Mouse (Mus musculus) cerebellum, adult 18-20 months (tissue): ENCODE results near the gene Gjb4.
A peak's percentile ranks its signal among the peaks of the same experiment; 100 is the strongest.

Source experiments
- DNase-seq, 2 experiments: peaks; one replicate each; pipeline ENCODE4 v3.0.0; 2021

Gjb4 gene

DNA sequence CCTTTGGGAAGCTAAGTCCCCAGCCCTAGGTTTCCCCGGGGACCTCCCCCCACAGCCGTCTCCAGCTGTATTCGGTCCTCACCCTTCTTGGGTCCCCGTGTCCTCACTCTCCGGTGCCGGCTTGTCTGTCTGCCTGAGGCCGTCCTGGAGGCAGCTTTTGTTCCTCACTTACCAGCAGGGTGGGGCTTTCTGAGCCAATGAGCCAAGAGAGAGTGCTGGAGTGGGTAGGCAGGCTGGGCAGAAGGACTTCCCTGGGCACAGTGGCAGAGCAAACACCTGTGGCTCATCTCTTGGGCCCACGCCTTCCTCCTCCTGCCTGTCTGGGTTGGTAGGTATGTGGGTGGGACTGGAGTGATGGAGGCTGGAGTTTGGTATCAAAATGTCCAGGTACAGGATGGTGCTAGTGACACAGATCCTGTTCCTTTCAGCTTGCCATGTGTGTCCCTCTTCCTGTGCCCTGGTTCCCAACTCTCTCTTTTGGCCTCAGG is at the start of gene Gjb4:
Gene Gjb4, minus strand, starts transcription at position 131 of the 488 bp plus-strand sequence.
- no peak for DNase-seq

DNA sequence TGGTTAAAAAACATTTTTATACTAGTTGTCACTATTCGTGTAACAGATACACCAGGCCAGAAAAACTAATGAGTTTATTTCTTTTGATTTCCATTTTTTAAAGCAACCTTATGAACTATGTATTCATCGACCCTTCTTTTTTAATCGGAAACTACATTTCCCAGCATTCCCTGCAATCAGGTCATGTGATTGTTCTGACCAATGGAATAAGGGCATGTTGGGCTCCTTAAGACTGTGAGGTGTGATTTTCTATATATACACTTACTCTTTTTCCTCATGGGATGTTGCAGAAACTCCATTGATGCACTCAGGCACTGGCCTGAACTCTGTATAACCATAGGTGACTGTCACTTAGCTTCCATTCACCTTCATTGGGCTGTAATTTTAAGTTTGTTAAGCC is 48.7 kb upstream of the Gjb4 start:
- no peak for DNase-seq

DNA sequence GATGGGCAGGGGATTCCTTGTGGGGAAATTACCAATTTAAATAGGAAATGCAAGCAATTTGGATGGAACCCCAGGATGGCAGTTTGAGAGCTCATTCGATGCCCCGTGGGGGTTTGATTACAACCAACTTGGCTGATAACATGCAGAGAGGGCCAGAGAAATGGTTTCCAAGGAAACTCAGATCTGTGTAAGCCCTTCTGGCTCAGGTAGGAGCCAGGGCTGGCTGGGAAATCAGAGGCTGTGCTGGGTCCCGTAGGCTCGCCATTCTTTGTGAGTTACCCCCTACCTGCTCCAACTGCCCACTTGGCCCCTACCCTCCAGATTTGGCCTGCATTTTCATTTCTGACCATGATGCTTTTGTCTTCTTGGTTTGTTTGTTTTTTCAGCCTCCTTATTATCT is 48.3 kb upstream of the Gjb4 start:
- peak in 1 of 2 experiments; percentile 2 for DNase-seq

DNA sequence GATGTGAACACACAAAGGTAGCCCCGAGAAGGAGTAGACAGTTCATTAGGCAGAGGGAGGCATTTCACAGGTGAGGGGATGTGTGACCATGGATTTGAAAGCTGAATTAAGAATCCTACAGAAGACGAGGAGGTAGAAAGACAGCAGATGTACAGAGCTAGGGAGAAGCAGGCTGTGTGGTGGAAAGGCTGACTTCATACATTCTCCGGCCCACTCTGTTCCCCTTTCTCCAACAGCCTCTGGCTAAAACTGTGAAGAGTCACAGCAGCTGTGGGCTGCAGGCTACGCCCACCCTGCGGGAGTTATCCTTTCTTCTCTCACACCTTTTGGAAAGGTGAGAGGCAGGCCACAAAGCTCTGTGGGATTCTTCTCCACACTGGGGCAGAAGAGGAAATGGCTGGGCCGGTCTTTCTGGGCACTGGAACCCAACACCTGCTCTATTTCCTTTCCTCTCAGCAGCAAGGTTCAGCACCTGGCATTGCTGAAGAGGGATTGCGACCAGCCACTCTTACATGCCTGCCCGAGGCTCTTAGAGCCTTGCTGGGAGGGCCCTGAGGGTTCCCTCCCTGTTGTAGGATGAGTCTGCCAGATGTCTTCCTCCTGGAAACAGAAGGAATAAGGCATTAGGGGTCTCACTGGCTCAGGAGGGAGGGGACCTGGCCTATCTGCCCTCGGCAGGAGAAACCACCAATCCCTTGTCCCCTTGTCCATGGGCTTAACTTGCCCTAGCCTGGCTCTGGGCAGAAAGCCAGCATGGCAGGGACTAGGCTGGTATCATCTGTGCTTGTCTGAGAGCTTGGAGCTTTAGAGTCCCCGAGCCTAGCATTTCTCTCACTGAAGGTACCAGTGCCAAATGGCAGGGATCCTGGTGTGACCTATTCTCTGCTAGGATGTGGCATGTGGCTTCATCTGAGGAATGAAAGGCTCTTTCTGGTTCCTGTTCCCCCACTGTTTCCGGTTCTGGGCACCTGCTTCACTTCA is 46.6 kb upstream of the Gjb4 start:
- DNase-seq: peak; percentile 79 to 80

DNA sequence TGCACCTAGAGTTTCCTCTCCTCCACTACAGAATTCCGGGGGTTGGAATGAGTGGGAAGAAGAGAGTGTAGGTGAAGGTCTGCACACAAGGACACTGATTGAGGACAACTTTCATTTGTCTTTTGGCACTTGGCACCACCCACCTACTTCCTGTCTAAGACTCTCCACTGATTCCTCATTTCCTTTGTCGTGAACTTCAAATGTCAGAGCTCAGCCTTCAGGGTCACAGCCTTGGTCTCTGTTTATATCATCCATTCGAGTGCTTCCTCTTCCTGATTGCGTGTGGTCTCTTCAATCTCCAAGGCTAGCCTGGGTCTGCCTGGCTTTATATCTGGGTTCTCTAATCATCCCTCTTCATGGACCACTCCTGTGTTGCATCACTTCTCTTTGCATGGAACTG is 41.7 kb upstream of the Gjb4 start:
- DNase-seq: no peak

- no peak for DNase-seq
Observed at GRCm38 (mm10) chr4:127389645-127390044, 35.8 kb upstream of the Gjb4 start.

GRCm38 (mm10) chr4:127377344-127377743 is 23.5 kb upstream of the Gjb4 start:
- DNase-seq: no peak

DNA sequence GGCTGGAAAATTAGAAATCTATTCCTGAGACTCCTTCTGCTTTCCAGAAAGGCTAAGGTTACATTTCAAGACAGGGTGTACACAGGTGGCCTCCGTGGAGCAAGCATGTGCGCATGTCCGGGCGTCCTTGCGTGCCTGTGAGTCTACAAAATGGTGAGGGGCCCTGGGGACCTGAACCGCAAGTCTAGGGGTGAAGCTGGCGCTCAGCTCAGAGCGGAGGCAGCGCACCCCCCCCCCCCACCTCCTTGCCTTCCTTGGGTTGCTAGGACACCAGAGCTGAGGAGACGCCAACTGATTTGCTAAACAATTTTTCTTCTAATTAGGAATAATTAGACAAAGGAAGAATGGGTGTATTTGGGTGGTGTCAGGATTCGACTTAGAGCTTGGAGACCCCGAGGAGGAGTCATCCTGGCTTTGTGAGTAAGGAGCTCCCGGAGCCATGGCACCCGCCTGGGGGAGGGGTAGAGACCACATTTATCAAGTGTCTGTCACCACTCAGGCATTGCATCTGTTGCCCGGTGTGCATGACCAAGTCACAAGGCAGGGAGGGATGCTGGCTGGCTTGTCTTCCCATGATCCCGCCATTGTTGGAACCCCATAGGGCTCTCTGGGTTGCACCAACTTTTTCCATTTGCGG is 21.8 kb upstream of the Gjb4 start:
- no peak for DNase-seq

GRCm38 (mm10) chr4:127374645-127375044 is 20.8 kb upstream of the Gjb4 start:
- DNase-seq: no peak

DNA sequence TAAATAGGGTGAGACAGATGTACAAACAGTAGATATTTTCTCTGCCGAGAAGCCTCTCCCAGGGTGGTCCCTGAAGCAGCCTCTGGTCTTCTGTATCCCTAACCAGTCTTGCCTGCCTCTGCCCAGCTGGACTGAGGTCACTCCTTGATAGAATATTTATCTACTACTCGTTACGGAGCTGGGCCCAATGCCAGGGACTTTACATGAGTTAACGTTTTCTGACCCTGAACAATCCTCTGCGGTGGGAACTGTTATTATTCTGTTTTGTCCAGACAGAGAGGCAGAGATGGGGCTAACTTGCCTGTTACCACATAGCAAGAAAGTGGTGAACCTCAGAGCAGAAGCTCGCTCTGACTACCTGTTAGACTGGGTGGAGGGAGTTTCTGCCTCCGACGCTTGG is 19.6 kb upstream of the Gjb4 start:
- no peak for DNase-seq

GRCm38 (mm10) chr4:127371546-127371945 is 17.7 kb upstream of the Gjb4 start:
- DNase-seq: no peak

DNA sequence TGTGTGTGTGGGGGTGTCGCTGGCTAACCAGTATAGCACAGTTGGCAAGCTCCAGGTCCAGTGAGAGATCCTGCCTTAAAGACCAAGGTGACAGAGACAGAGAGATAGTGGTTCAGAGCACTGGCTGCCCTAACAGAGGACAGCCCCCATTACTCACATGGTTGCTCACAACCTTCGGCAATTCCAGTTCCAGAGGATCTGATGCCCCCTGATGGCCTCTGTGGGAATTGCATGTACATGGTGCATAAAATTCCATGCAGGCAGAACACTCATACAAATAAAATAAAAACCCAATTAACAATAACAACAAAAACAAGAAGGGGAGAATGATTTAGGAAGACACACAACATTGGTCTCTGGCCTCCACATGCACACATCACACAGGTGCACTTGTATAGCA is 16.6 kb upstream of the Gjb4 start:
- no peak for DNase-seq

DNA sequence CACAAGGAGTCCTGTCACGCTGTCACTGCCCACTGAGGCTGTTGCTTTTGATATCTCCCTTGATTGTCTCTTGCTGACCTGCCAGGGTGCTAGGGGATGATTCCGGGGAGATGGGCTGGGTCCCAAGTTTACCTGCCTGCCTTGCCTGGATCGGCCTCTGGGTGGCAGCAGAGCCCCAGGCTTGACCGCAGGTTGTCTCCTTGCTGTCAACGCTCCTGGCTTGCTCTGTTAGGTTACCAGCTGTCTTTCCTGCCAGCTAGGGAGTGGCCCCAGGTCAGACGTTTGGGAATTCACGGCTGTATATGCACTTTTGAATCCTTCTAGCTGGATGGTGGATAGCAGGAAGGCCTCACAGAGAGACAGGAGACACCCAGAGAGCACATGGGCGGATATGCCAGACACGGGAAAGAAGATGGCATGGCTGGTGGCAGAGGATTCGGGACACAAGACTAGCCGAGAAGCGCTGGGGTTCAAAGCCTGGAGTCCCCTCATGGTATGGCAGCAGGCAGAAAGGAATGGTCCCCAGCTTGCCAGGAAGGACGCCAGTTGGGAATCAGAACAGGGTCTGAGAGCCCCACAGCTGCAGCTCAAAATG is 14.6 kb upstream of the Gjb4 start:
- peak; percentile 74 to 85 for DNase-seq

DNA sequence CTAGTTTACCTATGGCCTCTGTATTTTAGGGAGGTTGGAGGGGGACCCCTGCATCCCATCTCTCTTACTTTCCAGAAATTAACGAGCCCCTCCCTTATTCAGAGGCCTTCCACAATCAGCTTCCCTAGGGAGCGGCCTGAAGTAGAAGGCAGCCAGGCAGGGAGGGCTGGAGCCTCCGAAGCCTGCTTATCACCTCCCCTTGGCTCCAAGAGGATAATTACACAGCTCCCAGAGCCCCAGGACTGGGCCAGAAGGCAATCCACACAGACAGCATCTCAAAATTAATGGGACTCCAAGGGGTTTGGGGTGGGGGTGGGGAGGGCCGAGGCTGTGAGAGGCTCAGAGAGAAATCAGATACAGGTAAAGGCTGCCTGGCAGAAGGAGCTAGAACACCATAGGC is 12.0 kb upstream of the Gjb4 start:
- no peak for DNase-seq

DNA sequence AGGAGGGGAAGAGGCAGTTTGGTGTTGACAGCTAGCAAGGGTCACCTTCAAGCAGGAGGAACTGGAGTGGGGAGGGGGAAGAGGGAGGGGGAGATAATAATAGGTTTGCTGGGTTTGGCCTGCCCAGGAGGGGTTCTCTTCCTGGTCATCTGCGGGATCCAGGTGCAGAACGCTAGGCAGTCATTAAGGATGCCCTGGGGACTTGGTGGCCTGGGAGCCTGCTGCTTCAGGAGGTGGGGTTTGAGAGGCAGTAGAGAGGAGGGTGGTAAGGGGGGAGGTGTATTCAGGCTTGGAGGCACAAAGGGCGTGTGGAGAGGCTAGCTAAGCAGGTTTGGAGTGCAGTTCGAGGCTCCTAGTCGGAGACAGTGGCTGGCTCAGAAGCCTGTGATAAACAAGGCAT is 11.6 kb upstream of the Gjb4 start:
- no peak for DNase-seq

GRCm38 (mm10) chr4:127364431-127364830 is 10.6 kb upstream of the Gjb4 start:
- DNase-seq: no peak

DNA sequence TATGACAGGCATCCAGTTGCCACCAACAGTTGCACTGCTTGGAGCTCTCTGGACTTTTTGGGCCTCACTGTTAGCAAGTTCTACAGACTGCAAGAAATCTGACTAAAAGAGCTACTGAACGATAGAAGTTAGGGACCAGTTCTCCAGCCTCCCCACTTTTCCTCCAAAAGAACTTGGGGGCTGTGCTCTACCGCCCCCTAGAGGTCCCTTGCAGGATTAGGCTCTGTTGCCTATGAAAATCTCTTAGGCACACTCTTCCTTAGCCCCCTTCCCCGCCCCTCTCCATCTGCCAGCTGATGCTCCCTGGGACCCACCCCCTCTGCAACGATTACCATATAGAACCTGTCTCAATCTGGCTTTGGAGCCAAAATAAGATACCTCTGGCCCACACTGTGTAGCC is 9.4 kb upstream of the Gjb4 start:
- DNase-seq: no peak

GRCm38 (mm10) chr4:127362520-127362919 is 8.6 kb upstream of the Gjb4 start:
- DNase-seq: no peak

- DNase-seq: no peak
Observed at GRCm38 (mm10) chr4:127358018-127358417, 4.1 kb upstream of the Gjb4 start, which contains the start of gene Gjb5. TSS of gene Gjb5 (minus strand) at chr4:127358181.

DNA sequence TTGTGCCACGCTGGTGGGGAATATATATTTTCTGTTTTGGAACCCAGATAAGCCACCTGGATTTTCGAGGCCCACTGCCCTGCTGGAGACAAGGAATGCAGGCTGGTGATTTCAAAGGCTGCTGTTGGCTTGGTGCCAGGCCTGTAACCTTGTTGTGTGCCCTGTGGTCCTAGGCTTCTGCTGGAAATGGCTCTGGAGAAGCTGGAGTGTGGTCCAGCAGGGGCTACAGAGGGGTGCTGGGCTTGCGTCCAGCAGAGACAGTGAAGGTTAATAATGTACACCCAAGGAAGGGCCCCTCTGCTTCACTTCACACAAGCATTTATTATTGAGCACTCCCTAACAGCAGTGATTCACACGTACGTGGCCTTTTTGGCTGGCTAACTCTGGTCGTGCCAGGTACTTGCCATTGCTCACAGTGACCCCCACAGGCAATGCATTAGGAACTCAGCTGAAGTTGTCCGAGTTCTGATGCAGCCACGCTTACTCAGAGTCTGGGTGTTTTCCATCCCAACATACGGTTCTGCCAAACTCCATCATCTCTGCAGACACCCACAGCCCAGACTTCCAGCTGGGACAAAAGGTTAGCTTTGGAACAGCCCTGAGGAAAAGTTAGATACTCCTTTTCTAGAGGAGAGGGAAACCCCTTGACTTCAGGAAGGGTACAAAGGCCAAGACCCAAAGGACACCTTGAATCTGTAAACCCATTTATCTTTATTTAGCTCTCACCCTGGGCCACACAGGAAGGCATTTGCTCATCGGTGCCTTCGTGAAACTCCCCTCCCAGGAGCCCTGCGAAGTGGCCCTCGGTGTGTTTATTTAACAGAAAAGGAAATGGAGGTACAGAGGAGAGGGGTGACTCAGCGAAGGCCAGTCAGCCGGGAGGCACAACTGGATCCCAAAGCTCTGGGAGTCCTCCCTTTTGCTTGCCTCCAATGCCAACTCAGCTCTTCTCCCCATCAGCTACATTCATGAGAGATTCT is 915 bp upstream of the Gjb4 start:
- DNase-seq: no peak

DNA sequence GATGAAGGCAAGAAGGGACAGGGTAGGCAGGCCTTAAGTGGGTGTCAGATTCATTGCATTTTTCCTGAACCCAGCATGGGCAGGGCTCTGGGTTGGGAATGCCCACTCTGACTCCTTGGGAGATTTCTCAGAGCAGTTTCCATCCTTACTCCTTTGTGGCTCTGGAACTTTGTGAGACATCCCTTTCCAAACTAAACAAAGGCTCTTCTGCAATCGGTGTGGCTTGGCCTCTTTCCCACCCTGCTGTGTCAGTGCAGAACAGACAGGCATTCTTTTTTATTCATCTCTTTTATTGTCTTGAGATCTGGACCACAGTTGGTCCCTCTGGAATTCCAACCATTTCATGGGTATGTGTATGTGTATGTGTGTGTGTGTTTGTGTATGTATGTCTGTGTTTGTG is 1.3 kb downstream of the Gjb4 start:
- DNase-seq: no peak

DNA sequence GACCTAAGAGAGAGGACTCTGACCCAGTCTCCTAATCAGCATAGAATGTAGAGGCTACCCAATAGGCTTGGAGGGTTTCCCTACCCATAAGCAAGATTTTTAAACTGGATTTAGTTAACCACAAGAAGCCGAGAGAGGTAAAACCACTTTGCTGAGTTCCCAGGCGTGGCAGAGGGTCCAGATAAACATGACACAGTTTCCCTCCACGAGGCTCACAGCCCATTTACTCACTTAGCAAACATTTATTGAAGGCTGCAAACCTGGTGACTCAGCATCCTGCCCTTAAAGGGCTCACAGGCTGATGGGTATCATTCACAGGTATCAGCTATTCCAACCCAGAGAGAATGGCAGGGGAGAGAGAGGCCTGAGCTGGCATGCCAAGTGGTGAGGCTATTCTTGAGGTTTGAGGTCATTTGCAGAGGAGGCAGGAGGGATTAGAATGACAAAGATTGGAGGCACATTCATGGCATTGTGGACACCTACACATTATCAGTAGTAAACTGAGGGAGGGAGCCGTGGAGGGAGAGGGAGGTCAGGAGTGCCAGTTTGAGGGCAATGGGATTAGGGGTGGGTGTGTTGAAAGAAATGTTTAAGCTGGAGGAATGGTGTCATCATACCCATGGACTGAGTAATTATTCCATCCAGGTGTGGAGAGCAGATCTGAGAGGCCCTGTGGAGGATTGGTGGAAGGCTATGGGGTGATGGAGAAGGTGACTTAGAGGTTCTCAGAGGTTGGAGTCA is 4.2 kb downstream of the Gjb4 start:
- DNase-seq: no peak
